Mouse (Mus musculus): ENCODE measurements around the gene Gas2l3.

The Gas2l3 gene

DNA sequence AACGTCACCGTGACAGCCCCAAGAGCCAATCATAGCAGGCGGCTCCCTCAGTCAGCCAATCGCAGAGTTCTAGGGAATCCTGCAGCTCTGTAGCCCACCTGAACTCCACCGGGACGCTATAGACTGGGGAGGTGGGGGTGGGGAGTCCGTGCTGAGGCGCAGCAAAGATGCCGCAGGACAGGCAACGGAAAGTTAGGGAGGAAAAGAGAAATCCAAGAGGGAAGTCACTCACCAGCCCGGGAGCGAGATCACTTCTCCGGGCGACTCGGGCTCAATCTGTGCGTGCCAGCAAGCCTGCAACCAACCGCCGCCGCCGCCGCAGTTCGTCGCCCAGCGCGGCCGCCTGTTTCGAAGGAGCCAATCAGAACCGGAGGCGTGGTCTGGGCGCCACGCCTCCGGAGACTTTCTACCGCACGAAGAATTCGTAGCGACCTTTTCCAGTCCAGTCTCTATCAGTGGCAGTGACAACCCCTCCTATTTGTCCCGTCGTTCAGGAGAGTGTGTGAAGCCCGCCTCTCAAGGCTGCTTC, at the start of gene Gas2l3:
Gene Gas2l3 (minus strand): TSS at position 345 of the 529 bp plus-strand sequence.
- DNase-seq (ENCODE audit: low read depth, low spot score), result peak; percentile 50

DNA sequence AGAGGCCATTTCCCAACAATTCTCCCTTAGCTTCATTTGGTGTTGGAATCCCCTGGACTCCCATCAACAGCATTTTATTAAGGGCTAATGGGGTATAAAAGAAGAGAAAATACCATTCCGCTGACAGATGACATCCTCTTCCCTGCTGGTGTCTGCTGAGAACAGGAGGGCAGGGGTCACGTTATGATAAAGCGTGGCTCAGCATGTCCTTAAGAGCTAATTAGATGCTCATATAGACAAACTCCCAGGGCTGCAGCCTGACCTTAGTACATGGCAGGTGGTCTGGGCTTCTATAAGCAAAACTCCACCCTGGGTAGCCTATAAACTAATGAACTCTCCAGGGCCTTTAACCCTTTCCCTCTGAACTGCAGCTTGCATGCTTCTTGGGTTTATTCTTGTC, 47.6 kb upstream of the Gas2l3 start:
- no peak for DNase-seq (ENCODE audit: low read depth, low spot score)

DNA sequence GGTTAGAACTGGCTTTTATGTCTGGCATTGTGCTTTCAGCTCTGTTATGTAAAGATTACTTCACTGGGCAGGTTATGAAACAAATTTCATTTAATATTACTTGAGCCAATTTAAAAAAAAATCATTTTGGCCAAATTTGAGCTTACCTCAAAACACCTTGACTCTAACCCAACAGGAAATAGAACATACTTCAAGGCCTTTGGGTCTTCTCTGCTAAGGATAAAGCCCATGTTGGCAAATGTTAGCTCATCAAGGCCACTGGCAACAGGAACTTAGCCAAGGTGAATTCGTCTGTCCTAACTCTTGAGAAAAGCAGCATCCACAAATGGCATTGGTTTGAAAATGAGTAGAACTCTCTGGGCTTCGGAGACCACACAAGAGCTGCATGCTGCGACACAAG, 46.5 kb upstream of the Gas2l3 start:
- DNase-seq (ENCODE audit: low read depth, low spot score), result no peak

GRCm38 (mm10) chr10:89489459-89489858, 45.7 kb upstream of the Gas2l3 start:
- DNase-seq (ENCODE audit: low read depth, low spot score), result no peak

GRCm38 (mm10) chr10:89486995-89487742, 43.4 kb upstream of the Gas2l3 start:
- DNase-seq (ENCODE audit: low read depth, low spot score), result no peak

GRCm38 (mm10) chr10:89484907-89485306, 41.1 kb upstream of the Gas2l3 start:
- no peak for DNase-seq (ENCODE audit: low read depth, low spot score)

DNA sequence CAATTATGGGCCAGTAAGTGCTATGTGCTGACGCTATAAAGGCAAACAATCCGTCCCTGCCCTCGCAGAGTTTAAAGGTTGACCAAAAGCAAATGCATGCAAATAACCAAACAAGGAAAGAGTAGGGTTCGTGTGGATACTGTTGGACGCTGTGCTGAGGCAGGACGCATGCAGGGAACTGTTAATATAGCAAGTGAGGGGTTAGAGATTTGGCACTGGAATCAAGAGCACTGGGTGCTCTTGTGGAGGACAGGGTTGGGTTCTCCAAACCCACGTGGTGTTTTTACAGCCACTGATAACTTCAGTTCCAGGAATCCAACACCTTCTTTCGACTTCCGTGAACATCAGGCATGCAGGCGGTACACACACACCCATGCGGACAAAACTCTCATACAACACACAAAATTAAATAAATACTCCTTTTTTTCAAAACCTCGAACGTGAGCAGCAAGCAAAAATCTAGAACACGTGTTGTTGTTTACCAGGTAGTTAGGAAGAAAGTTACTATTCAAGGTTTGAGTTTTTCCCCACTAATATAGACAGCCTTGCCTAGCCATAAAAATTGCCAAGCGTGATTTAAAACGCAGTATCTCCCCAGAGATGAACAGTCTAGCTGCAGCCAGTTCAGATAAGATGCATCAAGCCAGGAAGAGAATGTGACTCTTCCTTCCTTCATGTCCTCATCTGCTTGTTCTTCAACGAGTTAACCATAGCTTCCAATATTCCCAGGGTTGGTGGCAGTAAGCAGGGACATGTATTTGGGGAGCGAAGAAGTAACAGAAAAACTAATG, 40.2 kb upstream of the Gas2l3 start:
- DNase-seq (ENCODE audit: low read depth, low spot score), result no peak

- no peak for DNase-seq (ENCODE audit: low read depth, low spot score)
These were observed 39.3 kb upstream of the Gas2l3 start for GRCm38 (mm10) chr10:89483113-89483512.

GRCm38 (mm10) chr10:89482142-89482681, 38.4 kb upstream of the Gas2l3 start:
- DNase-seq (ENCODE audit: low read depth, low spot score), result no peak

DNA sequence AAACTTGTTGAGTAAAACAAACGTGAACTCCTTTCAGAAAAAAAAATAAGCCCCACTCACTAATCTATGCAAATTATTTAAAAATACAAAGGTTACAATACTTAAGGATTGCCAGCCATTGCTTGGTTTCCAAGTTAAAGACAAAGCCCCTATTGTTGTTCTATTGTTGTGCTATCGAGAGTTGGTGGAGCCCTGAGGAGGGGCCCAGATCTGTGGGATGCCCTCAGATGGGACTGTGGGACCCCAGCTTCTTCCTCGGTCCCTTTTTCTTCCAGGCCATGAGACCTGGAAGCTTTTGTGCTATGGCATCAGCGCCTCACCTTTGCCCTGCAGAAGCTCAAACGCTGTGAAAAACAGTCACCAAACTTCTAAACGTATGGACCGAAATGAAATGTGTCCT, 37.9 kb upstream of the Gas2l3 start:
- DNase-seq (ENCODE audit: low read depth, low spot score), result no peak

GRCm38 (mm10) chr10:89478766-89479165, 35.0 kb upstream of the Gas2l3 start:
- no peak for DNase-seq (ENCODE audit: low read depth, low spot score)

DNA sequence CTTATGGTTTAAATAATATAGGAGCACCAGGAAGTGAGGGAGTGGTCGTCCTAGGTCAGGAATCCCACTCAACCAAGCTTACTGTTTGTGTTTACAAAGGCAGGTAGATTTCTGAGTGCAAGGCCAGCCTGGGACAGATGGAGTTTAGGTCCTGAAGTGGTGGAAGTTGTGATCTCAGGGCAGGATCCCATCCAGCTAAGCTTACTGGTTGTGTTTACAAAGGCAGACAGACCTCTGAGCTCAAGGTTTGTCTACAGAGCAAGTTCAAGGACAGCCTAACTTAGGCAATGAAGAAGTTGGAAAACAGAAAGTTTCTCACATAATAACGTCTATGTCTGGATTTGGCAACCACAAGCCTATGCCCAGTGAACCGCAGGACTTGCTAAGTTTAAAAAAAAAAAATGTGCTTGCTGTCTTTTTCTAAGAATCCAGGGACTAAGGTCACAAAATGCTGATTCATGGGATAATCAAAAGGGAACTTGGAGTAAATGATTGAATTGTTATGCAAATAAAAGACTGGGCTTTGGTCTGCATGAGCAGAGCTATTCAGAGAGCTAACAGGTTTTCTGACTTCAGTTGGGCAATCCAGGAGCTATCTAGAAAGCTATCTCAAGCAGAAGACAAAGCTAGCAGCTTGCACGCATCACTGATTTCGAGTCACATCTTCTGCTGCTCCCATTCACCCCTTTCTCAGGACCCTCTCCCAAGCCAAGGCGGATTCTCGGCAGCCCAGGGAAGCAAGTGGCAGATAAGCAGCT, 27.0 kb upstream of the Gas2l3 start:
- DNase-seq (ENCODE audit: low read depth, low spot score), result no peak

GRCm38 (mm10) chr10:89464760-89465405, 21.1 kb upstream of the Gas2l3 start:
- DNase-seq (ENCODE audit: low read depth, low spot score), result no peak

DNA sequence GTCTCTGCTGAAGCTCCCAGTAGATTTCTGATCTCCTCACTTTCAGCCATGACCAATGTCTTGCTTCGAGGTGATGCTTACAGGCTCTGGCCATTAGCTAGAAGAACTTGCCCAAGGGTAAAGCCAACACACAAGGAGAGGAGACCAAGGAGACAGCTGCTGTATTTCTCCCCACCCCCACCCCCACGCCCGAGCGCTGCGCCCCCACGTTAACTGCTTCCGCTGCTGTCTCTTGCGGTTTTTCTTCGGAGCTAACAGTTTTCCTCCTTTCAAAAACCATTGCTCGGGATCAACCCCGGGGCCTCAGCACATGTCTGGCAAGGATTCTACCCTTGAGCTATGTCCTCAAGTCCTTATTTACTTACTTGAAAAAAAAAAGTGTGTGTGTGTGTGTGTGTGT, 19.1 kb upstream of the Gas2l3 start:
- DNase-seq (ENCODE audit: low read depth, low spot score), result no peak

DNA sequence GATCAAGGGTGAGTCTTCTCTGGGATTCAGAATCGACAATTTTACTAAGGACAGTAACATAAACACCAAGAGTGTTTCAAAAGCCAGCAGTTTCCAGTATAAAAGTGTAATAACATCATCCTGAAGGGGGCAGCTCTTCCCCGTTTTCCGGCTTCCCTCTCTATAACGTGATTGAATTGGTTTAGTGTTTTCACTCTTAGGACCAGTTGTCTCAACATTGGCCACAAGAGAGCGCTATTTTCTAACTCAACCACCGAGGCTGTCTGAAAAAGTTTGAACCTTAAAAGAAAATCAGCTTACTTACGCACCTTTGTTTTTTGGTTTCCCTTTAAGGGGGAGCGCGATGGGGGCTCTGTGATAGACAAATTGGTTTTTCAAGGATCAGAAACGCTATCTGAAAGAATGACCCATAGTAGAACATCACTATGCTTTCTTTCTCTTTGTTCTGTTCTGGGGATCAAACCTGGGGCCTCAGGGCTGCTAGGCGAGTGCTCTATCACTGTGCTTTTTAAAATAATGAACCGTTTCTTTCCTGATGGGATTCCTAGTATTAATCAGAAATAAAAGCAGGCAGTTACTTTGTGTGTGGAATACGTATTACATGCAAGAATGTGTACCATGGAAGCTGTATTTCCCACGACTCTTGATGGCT, 18.2 kb upstream of the Gas2l3 start:
- DNase-seq (ENCODE audit: low read depth, low spot score), result peak; percentile 65

DNA sequence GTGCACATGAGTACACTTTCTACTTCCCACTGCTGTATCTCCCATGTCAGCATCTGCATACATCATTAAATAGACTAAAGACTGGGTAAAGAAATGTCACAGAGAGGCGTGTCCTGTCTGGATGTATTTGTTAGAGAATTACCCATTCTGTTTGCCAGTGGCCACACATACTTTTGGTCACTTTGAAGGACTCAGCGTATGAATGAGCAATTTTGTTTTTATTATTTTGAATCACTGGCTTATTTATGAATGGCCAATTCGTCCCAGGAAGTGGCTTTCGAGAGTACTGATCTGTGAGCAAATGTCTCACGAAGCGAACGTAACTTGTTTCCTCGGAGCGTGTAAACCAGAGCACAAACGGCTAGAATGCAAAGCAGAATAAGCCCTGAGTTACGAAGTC, 17.2 kb upstream of the Gas2l3 start:
- DNase-seq (ENCODE audit: low read depth, low spot score), result no peak

- no peak for DNase-seq (ENCODE audit: low read depth, low spot score)
These were observed 15.0 kb upstream of the Gas2l3 start for GRCm38 (mm10) chr10:89458770-89459169.

GRCm38 (mm10) chr10:89453794-89454193, 10.0 kb upstream of the Gas2l3 start:
- DNase-seq (ENCODE audit: low read depth, low spot score), result no peak

DNA sequence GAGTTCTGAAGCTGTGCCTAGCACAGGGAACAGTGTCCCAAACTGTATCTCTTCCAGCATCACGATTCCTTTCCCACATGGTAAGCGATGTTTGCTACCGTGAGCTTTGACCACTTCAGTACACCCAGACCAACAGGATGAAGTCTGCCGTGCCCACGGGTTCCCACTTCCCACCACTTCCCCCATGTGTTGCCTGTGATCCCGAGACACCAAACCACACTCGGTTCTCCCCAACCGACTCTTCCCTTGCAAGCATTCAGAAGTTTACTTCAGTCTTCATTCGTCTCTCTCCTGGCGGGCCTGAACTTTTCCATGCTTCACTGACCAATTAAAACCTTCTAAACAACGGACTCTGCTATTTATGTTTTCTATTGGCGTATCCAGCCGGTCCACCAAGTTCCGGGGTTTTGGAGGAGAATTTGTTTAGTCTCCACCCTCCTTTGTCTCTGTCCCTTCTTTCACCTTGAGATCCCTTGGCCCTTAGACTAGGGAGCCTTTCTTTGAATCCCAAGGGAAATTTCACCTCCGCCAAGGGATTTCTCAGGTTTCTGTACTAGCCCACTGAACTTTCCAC, 9.4 kb upstream of the Gas2l3 start:
- DNase-seq (ENCODE audit: low read depth, low spot score), result no peak

DNA sequence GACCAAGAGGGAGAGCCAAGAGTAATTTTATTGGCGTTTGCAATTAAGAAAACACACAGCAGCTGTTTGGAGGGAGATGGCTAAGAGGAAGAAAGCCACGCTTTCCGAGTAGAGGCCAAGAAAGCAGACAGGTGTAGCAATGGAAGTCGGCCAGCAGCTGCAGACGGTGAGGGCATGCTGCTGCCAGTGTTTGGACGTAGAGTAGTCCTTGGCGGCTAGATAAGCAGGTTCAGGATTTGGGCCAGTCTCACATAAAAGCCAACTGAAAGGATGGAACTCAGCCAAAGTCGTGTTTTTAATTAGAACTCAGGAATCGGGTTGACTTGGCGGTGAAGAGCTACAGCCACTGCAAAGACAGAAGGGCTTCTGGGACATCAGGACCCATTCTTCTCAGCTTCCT, 6.6 kb upstream of the Gas2l3 start:
- DNase-seq (ENCODE audit: low read depth, low spot score), result no peak

Data from retina, postnatal 7 days (tissue).